Mouse (Mus musculus): ENCODE data around the gene Zfp536. TPM values are rescaled to one million over a fixed set of nuclear protein-coding genes. Genes with fewer than 3 reads are reported as not detected.

Gene Zfp536
- total RNA-seq, 2 experiments from 2014 or later, result 5.7 to 8.2 TPM

- DNase-seq, result no peak
- intact Hi-C loops (cut with DNase I), result no loop called here
Observed at GRCm38 (mm10) chr7:37496491-37496890, 276.9 kb downstream of the Zfp536 start.

GRCm38 (mm10) chr7:37490312-37490711 lies 283.1 kb downstream of the Zfp536 start:
- DNase-seq, result no peak

GRCm38 (mm10) chr7:37484946-37485345 lies 288.5 kb downstream of the Zfp536 start:
- no peak for DNase-seq
- intact Hi-C loops (cut with DNase I), result no loop called here

More at GRCm38 (mm10) chr7:37490312-37490711, 283.1 kb downstream of the Zfp536 start:
- intact Hi-C loops (cut with DNase I), result no loop called here

GRCm38 (mm10) chr7:37482564-37482963 lies 290.9 kb downstream of the Zfp536 start:
- intact Hi-C loops (cut with DNase I), result no loop called here
- no peak for DNase-seq

GRCm38 (mm10) chr7:37481165-37481564 lies 292.3 kb downstream of the Zfp536 start:
- DNase-seq, result no peak
- intact Hi-C loops (cut with DNase I), result no loop called here

- no peak for DNase-seq
- intact Hi-C loops (cut with DNase I), result no loop called here
Observed at GRCm38 (mm10) chr7:37477309-37477708, 296.1 kb downstream of the Zfp536 start.

GRCm38 (mm10) chr7:37475485-37475884 lies 298.0 kb downstream of the Zfp536 start:
- intact Hi-C loops (cut with DNase I), result no loop called here
- DNase-seq, result no peak

GRCm38 (mm10) chr7:37474284-37474683 lies 299.2 kb downstream of the Zfp536 start:
- intact Hi-C loops (cut with DNase I), result no loop called here
- DNase-seq, result no peak

GRCm38 (mm10) chr7:37473311-37474084 lies 299.9 kb downstream of the Zfp536 start:
- DNase-seq, result no peak
- intact Hi-C loops (cut with DNase I), result no loop called here

- intact Hi-C loops (cut with DNase I), result no loop called here
- no peak for DNase-seq
Observed at GRCm38 (mm10) chr7:37471726-37472125, 301.7 kb downstream of the Zfp536 start.

GRCm38 (mm10) chr7:37466477-37467243 lies 306.8 kb downstream of the Zfp536 start:
- intact Hi-C loops (cut with DNase I), result no loop called here

GRCm38 (mm10) chr7:37464186-37464721 lies 309.2 kb downstream of the Zfp536 start:
- intact Hi-C loops (cut with DNase I), result no loop called here
- no peak for DNase-seq

More at GRCm38 (mm10) chr7:37466477-37467243, 306.8 kb downstream of the Zfp536 start:
- no peak for DNase-seq

- intact Hi-C loops (cut with DNase I), result loop anchor here (10.0 kb wide), 1 partner anchor 57 kb away; no protein-coding TSS in a partner anchor
- DNase-seq, result no peak
Observed at GRCm38 (mm10) chr7:37447523-37447922, 325.9 kb downstream of the Zfp536 start.

- DNase-seq, result no peak
- intact Hi-C loops (cut with DNase I), result loop anchor here (10.0 kb wide), 1 partner anchor 65 kb away; no protein-coding TSS in a partner anchor
Observed at GRCm38 (mm10) chr7:37439912-37440311, 333.5 kb downstream of the Zfp536 start.

- no peak for DNase-seq
- intact Hi-C loops (cut with DNase I), result no loop called here
Observed at GRCm38 (mm10) chr7:37439117-37439844, 334.2 kb downstream of the Zfp536 start.

- DNase-seq, result no peak
- intact Hi-C loops (cut with DNase I), result no loop called here
Observed at GRCm38 (mm10) chr7:37437887-37438286, 335.6 kb downstream of the Zfp536 start.

GRCm38 (mm10) chr7:37433156-37433555 lies 340.3 kb downstream of the Zfp536 start:
- intact Hi-C loops (cut with DNase I), result no loop called here
- no peak for DNase-seq

GRCm38 (mm10) chr7:37431471-37431870 lies 342.0 kb downstream of the Zfp536 start:
- intact Hi-C loops (cut with DNase I), result no loop called here
- no peak for DNase-seq

GRCm38 (mm10) chr7:37426061-37426460 lies 347.4 kb downstream of the Zfp536 start:
- no peak for DNase-seq
- intact Hi-C loops (cut with DNase I), result no loop called here

- intact Hi-C loops (cut with DNase I), result no loop called here
- DNase-seq, result no peak
Observed at GRCm38 (mm10) chr7:37422966-37423365, 350.5 kb downstream of the Zfp536 start.
